Mouse (Mus musculus): ENCODE results near the gene Cdk5rap1. TPM values are rescaled to one million over a fixed set of nuclear protein-coding genes. Genes with fewer than 3 reads are reported as not detected.
"Not testable (repeated sequence)": the region's sequence is repeated elsewhere in the genome, so short reads cannot be mapped to it uniquely, and the experiment has no call there.

Cdk5rap1 gene
- polyA plus RNA-seq, 1 experiment from 2014 or later = 13.9 TPM

GRCm38 (mm10) chr2:154354000-154354425 lies 18.8 kb downstream of the Cdk5rap1 start:
- H3K27me3 ChIP-seq (ENCODE audit: insufficient read depth, poor library complexity, severe bottlenecking); DNase-seq (ENCODE audit: low spot score); H3K4me1 ChIP-seq (replicated peaks); H3K9me3 ChIP-seq: not testable (repeated sequence)
- Histone ChIP-seq H3K27ac (peak overlapping the region; percentile 79), H3K36me3 (peaks cover 25% of the 10 kb centered on the region), H3K4me3 (peak overlapping the region; percentile 42)
- 84% methylated on average over 16 of the region's 19 CpGs for WGBS

DNA sequence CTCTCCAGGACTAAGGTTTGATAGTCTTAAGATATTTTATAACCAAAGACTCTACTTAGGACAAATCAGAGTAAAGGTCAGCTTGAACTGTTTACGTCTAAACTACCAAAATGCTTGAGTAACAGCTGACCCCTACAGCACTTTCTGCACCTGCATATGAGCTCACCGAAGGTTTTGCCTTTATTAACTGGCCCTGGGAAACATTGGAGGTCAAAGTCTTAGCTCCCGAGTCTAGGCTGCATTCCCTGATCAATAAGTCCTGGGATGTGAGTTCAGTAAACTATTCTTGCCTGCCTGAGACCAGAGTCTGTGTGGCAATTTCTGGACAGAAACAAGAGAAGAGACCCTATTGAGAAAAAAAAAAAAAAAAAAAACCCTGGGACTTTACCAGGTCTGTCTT lies 24.7 kb downstream of the Cdk5rap1 start:
- peaks cover 66% of the 10 kb centered on the region for H3K36me3 ChIP-seq
- no peaks in the 10 kb centered on the region for H3K27me3 ChIP-seq (ENCODE audit: insufficient read depth, poor library complexity, severe bottlenecking)
- no peak for DNase-seq (ENCODE audit: low spot score)
- no peak overlapping the region for H3K4me3 ChIP-seq
- H3K27ac ChIP-seq = no peak overlapping the region
- H3K4me1 ChIP-seq (replicated peaks) = no peaks in the 10 kb centered on the region
- no peaks in the 10 kb centered on the region for H3K9me3 ChIP-seq
- 88% methylated on average over 3 of the region's 3 CpGs for whole genome bisulfite sequencing

DNA sequence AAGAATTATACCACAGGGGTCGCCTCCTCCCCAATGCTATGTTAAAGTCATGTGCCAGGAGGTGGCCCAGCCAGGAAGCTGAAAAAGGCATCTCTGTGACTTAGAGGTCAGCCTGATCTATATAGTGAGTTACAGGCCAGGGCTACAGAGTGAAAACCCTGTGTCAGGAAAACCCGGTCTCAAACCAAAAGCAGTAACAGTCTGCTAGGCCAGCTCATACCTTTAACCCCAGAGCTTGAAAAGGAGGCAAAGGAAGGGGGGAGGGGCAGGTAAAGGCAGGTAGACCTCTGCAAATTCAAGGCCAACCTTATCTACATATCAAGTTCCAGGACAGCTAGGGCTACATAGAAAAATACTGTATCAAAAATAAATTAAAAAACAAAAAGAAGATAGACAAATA lies 33.5 kb downstream of the Cdk5rap1 start:
- no peaks in the 10 kb centered on the region for H3K9me3 ChIP-seq
- peaks cover 32% of the 10 kb centered on the region for H3K36me3 ChIP-seq
- H3K4me1 ChIP-seq (replicated peaks) = no peaks in the 10 kb centered on the region
- WGBS = 71% methylated on average over 2 of the region's 2 CpGs
- DNase-seq (ENCODE audit: low spot score) = no peak
- no peaks in the 10 kb centered on the region for H3K27me3 ChIP-seq (ENCODE audit: insufficient read depth, poor library complexity, severe bottlenecking)
- H3K4me3 ChIP-seq = no peak overlapping the region
- no peak overlapping the region for H3K27ac ChIP-seq

DNA sequence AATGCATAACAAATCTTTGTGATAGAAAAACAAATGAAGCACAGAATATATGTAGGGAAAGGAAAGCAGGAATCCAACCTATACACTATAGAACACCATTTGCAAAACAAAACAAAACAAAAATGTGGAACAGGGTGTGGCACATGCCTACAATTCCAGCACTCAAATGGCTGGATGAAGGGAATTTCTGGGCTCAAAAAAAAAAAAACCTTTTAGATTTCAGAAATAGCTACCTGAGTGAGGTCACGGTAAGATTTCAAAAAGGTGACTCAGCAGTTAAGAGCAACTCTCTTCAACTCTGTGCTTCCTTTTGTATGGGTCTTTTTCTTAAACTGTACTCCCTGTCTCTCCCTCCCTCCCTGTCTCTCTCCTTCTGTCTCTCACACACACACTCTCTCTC lies 34.6 kb downstream of the Cdk5rap1 start:
- no peaks in the 10 kb centered on the region for H3K27me3 ChIP-seq (ENCODE audit: insufficient read depth, poor library complexity, severe bottlenecking)
- peaks cover 28% of the 10 kb centered on the region for H3K36me3 ChIP-seq
- no peaks in the 10 kb centered on the region for H3K4me1 ChIP-seq (replicated peaks)
- DNase-seq (ENCODE audit: low spot score) = no peak
- H3K9me3 ChIP-seq = no peaks in the 10 kb centered on the region
- H3K4me3 ChIP-seq = no peak overlapping the region
- no peak overlapping the region for H3K27ac ChIP-seq
- WGBS = 87% methylated on average over 1 of the region's 1 CpGs

GRCm38 (mm10) chr2:154335572-154335971 lies 37.2 kb downstream of the Cdk5rap1 start:
- DNase-seq (ENCODE audit: low spot score) = no peak

DNA sequence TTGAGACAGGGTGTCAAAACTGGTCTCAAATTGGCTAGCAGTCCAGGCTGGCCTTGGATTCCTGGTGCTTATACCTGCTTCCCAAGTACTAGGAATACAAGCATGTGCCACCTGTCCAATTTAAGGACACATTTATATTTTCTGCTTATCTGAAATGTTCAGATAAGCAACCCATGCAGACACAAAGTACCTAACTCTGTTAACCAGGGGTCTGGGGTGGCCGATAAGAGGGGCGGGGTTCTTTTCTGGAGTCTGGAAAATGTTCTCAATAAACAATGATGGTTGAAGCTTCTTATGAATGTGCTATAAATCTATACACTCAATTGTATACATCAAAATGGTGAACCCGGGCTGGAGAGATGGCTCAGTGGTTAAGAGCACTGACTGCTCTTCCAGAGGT lies 46.0 kb downstream of the Cdk5rap1 start:
- H3K36me3 ChIP-seq = no peaks in the 10 kb centered on the region
- H3K4me1 ChIP-seq (replicated peaks) = no peaks in the 10 kb centered on the region
- H3K27ac ChIP-seq = no peak overlapping the region
- no peak overlapping the region for H3K4me3 ChIP-seq
- no peaks in the 10 kb centered on the region for H3K9me3 ChIP-seq
- DNase-seq (ENCODE audit: low spot score) = no peak
- H3K27me3 ChIP-seq (ENCODE audit: insufficient read depth, poor library complexity, severe bottlenecking) = no peaks in the 10 kb centered on the region
- WGBS = 86% methylated on average over 3 of the region's 3 CpGs

More at GRCm38 (mm10) chr2:154335572-154335971, 37.2 kb downstream of the Cdk5rap1 start:
- peaks cover 10% of the 10 kb centered on the region for H3K36me3 ChIP-seq
- H3K27ac ChIP-seq = no peak overlapping the region
- 79% methylated on average over 4 of the region's 4 CpGs for WGBS
- H3K4me3 ChIP-seq = no peak overlapping the region
- H3K27me3 ChIP-seq (ENCODE audit: insufficient read depth, poor library complexity, severe bottlenecking) = no peaks in the 10 kb centered on the region
- H3K9me3 ChIP-seq = no peaks in the 10 kb centered on the region
- H3K4me1 ChIP-seq (replicated peaks) = no peaks in the 10 kb centered on the region

DNA sequence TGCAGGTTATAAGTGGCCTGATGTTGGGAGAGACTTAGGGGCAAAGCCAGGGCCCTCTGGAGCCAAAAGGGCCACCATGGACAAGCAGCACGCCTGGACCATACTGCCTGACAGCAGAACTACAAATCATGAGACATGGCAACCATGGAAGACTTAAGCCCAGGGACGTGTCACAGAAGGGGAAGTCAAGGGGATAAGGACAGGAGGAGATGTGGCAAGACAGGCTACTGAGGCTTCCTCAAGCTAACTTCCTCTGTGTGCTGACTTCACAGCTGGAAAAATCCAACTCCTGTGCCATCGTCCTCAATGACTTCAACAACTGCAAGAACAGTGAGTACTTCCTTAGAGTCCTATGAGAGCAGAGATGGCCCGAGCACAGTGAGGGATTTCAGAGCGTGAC lies 59.0 kb downstream of the Cdk5rap1 start:
- 83% methylated on average over 5 of the region's 5 CpGs for WGBS
- not testable (repeated sequence) for H3K9me3 ChIP-seq

GRCm38 (mm10) chr2:154306927-154307326 lies 65.9 kb downstream of the Cdk5rap1 start, which contains the start of gene Bpifb9b:
TSS of gene Bpifb9b (plus strand) at chr2:154307227.
- DNase-seq (ENCODE audit: low spot score); H3K27ac ChIP-seq; H3K27me3 ChIP-seq (ENCODE audit: insufficient read depth, poor library complexity, severe bottlenecking); H3K4me1 ChIP-seq (replicated peaks); H3K4me3 ChIP-seq; H3K36me3 ChIP-seq; H3K9me3 ChIP-seq: not testable (repeated sequence)
- 87% methylated on average over 4 of the region's 4 CpGs for WGBS

More for the DNA sequence above, 59.0 kb downstream of the Cdk5rap1 start:
- not testable (repeated sequence) for H3K4me1 ChIP-seq (replicated peaks); H3K4me3 ChIP-seq; H3K27ac ChIP-seq; DNase-seq (ENCODE audit: low spot score); H3K36me3 ChIP-seq; H3K27me3 ChIP-seq (ENCODE audit: insufficient read depth, poor library complexity, severe bottlenecking)

DNA sequence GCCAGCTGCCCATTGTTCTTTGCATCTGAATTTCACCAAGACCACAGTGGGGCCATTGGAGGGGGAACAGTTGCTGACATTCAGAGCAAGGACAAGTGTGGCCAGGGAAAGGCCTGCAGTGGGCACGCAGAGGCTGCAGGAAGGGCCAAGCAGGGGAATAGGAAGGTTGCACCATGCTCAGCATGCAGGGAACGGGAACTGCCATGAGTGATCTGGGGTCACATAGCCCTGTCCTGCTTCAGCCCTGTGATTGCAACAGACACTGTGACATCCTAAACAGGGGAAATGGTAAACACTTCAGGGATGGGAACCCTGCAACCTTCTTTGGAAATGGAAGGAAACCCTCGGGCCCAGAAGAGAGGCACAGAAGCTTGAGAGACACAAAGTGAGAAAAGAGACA lies 68.2 kb downstream of the Cdk5rap1 start:
- not testable (repeated sequence) for H3K4me1 ChIP-seq (replicated peaks); H3K36me3 ChIP-seq; H3K27ac ChIP-seq; DNase-seq (ENCODE audit: low spot score); H3K4me3 ChIP-seq; H3K27me3 ChIP-seq (ENCODE audit: insufficient read depth, poor library complexity, severe bottlenecking); H3K9me3 ChIP-seq
- WGBS = 76% methylated on average over 1 of the region's 3 CpGs

DNA sequence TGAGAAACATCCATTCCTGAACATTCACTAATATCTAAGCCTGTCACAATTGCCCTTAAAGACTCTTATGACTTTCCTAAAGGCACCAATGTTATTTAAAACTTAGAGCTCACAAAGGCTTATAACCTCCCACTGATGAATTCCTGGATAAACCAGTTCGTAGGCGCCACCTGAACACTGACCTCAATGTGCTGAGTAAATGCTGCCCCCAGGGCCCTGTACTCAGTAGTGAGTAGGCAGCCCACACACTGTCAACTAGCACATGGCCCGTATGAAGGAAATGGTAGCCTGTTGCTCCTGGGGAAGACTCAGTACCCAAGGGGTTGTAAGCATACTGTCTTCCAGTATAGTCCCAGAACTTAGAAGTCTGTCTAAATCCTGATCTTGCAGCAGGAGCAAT lies 71.0 kb downstream of the Cdk5rap1 start:
- Histone ChIP-seq H3K4me3 (no peak overlapping the region), H3K4me1 (replicated peaks) (no peaks in the 10 kb centered on the region), H3K27ac (no peak overlapping the region), H3K9me3 (no peaks in the 10 kb centered on the region), H3K36me3 (no peaks in the 10 kb centered on the region), H3K27me3 (ENCODE audit: insufficient read depth, poor library complexity, severe bottlenecking) (no peaks in the 10 kb centered on the region)
- WGBS = 81% methylated on average over 3 of the region's 3 CpGs
- DNase-seq (ENCODE audit: low spot score) = no peak

GRCm38 (mm10) chr2:154300496-154300895 lies 72.3 kb downstream of the Cdk5rap1 start:
- no peaks in the 10 kb centered on the region for H3K27me3 ChIP-seq (ENCODE audit: insufficient read depth, poor library complexity, severe bottlenecking)
- H3K27ac ChIP-seq = no peak overlapping the region
- DNase-seq (ENCODE audit: low spot score) = peak; percentile 76
- WGBS = 0% methylated on average over 1 of the region's 1 CpGs
- H3K4me3 ChIP-seq = no peak overlapping the region
- no peaks in the 10 kb centered on the region for H3K9me3 ChIP-seq
- H3K36me3 ChIP-seq = no peaks in the 10 kb centered on the region
- no peaks in the 10 kb centered on the region for H3K4me1 ChIP-seq (replicated peaks)

GRCm38 (mm10) chr2:154294746-154295145 lies 78.1 kb downstream of the Cdk5rap1 start:
- H3K4me3 ChIP-seq; H3K36me3 ChIP-seq; H3K4me1 ChIP-seq (replicated peaks); H3K9me3 ChIP-seq; H3K27ac ChIP-seq; H3K27me3 ChIP-seq (ENCODE audit: insufficient read depth, poor library complexity, severe bottlenecking): not testable (repeated sequence)
- DNase-seq (ENCODE audit: low spot score) = peak; percentile 65
- 3% methylated on average over 10 of the region's 10 CpGs for WGBS

DNA sequence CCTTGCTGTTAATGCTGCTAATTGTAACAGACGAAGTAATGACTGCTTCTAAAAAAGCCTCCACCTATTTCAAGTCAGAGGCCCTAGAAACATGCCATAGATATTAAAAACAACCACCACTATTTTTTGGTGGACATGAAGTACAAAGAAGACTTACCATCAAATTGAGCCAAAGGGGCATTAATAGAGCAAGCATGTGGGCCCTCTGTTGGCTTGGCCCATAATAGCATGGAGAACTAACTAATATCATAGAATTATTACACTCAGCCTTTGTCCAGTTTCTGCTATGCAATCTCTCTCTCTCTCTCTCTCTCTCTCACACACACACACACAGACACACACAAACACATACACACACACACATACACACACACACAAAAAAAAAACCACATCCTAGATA lies 80.0 kb downstream of the Cdk5rap1 start:
- Histone ChIP-seq H3K27me3 (ENCODE audit: insufficient read depth, poor library complexity, severe bottlenecking) (no peaks in the 10 kb centered on the region), H3K27ac (no peak overlapping the region), H3K9me3 (no peaks in the 10 kb centered on the region), H3K4me3 (no peak overlapping the region), H3K4me1 (replicated peaks) (no peaks in the 10 kb centered on the region), H3K36me3 (no peaks in the 10 kb centered on the region)
- 78% methylated on average over 1 of the region's 1 CpGs for WGBS
- DNase-seq (ENCODE audit: low spot score) = no peak

GRCm38 (mm10) chr2:154291866-154292265 lies 80.9 kb downstream of the Cdk5rap1 start:
- not testable (repeated sequence) for H3K36me3 ChIP-seq; H3K4me1 ChIP-seq (replicated peaks); H3K9me3 ChIP-seq; H3K27me3 ChIP-seq (ENCODE audit: insufficient read depth, poor library complexity, severe bottlenecking); H3K4me3 ChIP-seq; H3K27ac ChIP-seq; DNase-seq (ENCODE audit: low spot score)
- 87% methylated on average over 3 of the region's 3 CpGs for WGBS

All from hindbrain, embryonic 10.5 days (tissue).